Mouse (Mus musculus): ENCODE data around the gene Togaram1.

The Togaram1 gene

DNA sequence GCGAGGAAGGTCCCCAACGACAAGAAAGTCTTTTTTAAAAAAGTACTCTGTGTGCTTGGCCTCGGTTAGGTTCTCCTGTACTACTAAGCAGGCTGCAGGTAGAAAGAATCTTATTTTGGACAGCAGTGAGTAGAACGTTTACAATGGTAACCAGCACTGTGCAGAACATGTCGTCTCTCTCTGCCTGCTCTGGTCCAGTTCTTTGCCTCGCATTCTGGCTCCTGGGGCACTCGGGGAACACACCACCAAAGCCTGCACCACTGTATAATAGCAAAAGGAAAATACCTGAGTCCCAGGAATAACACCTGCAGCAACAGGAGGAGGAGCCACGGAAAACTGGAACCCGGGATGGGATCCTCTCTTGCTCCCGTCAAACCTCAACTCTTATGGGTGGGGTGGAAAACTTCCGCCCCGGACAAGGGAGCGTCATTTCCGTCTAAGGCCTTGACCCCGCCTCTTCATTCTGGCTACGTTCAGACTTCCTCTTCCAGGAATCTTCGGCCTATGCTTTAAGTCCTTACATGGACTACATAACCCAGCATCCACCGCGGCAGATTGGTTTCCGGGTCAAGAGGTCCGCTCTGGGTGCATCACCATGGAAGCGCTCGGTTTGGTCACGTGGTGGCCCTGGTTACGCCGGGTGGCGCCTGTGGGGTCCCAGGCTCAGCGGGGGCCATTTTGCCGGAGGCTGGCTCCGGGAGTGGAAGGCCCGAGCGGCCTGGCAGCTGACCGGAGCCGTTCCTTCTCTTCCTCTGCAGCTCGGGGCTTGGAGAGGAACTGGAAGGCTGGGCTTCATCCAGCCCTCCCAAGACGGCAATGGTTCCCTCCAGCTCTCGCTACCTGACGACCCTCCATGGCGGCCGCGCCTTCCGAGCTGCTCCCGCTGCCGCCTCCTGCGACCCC, at the start of gene Togaram1, which contains the start of gene Klhl28:
Gene Togaram1, plus strand, starts transcription at position 681 of the 903 bp plus-strand sequence.
Gene Klhl28, minus strand, starts transcription at position 411 of the 903 bp plus-strand sequence.
- DNase-seq (ENCODE audit: inconsistent age in 2 of 2, low spot score in 1 of 2) = peak; percentile 99

- no peak for DNase-seq (ENCODE audit: inconsistent age in 2 of 2, low spot score in 1 of 2)
Measured at GRCm38 (mm10) chr12:64916735-64917134, 48.9 kb upstream of the Togaram1 start.

- peak; percentile 96 to 97 for DNase-seq (ENCODE audit: inconsistent age in 2 of 2, low spot score in 1 of 2)
Measured at GRCm38 (mm10) chr12:64917578-64918471, 47.8 kb upstream of the Togaram1 start, which contains the start of gene Gm527. TSS of gene Gm527 (plus strand) at chr12:64917906.

- peak in 1 of 2 experiments; percentile 57 for DNase-seq (ENCODE audit: inconsistent age in 2 of 2, low spot score in 1 of 2)
Measured at GRCm38 (mm10) chr12:64937493-64937892, 28.1 kb upstream of the Togaram1 start.

DNA sequence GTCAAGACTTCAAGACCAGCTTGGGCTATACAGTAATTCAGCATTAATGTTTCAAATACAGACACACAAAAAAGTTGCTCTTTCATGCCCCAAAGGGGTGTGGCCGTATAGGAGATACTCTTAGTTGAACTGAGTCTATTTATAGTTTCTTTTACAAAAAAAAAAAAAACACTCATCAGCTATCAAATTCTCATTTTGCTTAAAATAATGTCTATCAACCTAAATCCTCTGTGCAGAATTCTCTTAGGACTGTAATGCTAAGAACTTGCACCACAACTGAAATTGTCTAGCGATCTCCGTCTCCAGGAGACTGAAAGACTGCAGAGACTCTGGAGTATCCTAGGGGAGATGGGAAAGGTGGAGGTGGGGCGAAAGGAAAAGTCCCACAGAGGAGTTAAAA, 1.0 kb upstream of the Togaram1 start:
- peak in 1 of 2 experiments; percentile 10 for DNase-seq (ENCODE audit: inconsistent age in 2 of 2, low spot score in 1 of 2)

GRCm38 (mm10) chr12:64966101-64966631, 562 bp downstream of the Togaram1 start:
- DNase-seq (ENCODE audit: inconsistent age in 2 of 2, low spot score in 1 of 2) = peak; percentile 63 to 85

DNA sequence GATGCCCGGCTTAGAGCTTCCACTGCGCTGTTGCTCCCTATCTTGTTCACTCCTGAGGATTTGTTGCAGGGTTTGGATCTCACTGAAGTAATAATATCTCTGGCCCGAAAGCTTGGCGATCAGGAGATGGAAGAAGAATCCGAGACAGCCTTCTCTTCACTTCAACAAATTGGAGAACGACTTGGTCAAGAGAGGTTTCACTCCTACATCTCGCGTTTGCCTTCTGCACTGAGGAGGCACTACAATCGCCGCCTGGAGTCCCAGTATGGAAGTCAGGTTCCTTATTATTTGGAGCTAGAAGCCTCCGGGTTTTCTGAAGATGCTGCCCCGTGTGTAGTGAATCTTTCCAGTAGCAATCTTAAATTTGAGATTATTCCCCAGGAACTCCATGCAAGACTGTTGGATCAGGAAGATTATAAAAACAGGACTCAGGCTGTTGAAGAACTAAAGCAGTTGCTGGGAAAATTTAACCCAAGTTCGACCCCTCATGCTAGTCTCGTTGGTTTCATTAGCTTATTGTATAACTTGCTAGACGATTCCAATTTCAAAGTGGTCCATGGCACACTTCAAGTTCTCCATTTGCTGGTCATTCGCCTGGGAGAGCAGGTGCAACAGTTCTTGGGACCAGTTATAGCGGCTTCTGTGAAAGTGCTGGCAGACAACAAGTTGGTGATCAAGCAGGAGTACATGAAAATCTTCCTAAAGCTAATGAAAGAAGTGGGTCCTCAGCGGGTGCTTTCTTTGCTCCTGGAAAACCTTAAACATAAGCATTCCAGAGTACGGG, 1.2 kb downstream of the Togaram1 start:
- peak in 1 of 2 experiments; percentile 20 for DNase-seq (ENCODE audit: inconsistent age in 2 of 2, low spot score in 1 of 2)

DNA sequence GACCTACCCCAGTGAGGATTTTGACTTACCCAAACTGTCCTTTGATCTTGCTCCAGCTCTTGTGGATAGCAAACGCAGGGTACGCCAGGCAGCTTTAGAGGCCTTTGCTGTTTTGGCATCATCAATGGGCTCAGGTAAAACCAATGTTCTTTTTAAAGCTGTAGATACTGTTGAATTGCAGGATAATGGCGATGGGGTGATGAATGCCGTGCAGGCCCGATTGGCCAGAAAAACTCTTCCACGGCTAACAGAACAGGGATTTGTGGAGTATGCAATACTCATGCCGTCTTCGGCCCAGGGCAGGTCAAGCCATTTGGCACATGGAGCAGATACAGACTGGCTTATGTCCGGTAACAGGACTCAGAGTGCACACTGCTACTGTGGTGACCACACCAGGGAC, 1.9 kb downstream of the Togaram1 start:
- peak; percentile 25 to 74 for DNase-seq (ENCODE audit: inconsistent age in 2 of 2, low spot score in 1 of 2)

- DNase-seq (ENCODE audit: inconsistent age in 2 of 2, low spot score in 1 of 2) = no peak
Measured at GRCm38 (mm10) chr12:64968067-64968466, 2.5 kb downstream of the Togaram1 start.

GRCm38 (mm10) chr12:64971399-64971798, 5.8 kb downstream of the Togaram1 start:
- no peak for DNase-seq (ENCODE audit: inconsistent age in 2 of 2, low spot score in 1 of 2)

DNA sequence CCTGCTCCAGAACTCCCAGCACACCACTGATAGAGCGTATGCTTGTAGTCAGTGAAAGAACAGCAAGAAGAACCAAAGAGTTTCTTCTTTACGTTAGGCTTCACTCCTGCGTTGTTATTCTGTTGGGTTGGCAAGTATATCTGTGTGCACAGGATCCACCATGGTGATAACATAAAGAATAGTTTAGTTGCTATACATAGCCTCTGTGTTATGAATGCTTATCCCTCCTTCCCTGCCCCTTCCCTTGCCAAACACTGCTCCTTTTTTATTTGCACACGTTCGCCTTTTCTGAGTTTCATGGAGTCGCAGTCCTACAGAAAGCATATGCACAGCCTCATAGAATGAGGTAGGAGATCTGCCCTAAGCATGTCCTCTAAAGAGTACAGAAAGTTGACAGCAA, 6.5 kb downstream of the Togaram1 start:
- DNase-seq (ENCODE audit: inconsistent age in 2 of 2, low spot score in 1 of 2) = no peak

DNA sequence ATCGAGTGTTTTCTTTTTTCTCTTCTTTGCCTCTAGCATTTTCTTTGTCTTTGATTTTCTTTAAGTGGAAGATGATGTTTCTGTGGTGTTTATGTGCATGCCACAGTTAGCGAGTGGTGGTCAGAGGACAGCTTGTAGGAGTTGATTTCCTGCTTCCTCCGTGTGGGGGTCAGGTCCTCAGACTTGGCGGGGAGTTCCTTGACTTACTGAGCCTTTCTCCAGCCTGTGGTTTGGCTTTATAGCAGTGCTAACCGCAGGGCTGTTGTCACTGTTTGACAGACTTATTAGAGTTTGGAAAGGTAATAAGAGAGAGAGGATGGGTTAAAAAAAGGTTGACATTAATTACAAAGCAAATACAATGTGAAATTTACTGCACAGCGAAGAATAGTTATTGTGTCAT, 10.0 kb downstream of the Togaram1 start:
- DNase-seq (ENCODE audit: inconsistent age in 2 of 2, low spot score in 1 of 2) = no peak

GRCm38 (mm10) chr12:64976191-64976590, 10.6 kb downstream of the Togaram1 start:
- peak in 1 of 2 experiments; percentile 41 for DNase-seq (ENCODE audit: inconsistent age in 2 of 2, low spot score in 1 of 2)

DNA sequence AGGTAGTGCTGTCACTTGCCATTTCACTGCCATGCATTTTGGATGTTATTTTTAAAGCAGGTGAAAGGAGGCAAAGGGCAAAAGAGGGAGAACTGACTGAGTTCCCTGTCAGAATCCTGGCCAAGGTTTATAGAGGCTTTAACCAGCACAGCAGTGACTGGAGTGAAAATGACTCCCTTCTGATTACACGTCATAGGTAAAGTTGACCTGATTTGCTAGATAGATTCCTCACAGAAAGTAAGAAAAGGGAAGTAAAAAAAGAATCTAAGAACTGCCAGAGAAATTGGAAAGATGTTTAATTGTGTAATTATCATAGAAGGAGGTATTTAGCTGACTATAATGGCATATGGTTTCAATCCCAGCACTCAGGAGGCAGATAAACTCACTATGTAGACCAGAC, 11.9 kb downstream of the Togaram1 start:
- no peak for DNase-seq (ENCODE audit: inconsistent age in 2 of 2, low spot score in 1 of 2)

- DNase-seq (ENCODE audit: inconsistent age in 2 of 2, low spot score in 1 of 2) = no peak
Measured at GRCm38 (mm10) chr12:65007725-65008124, 42.1 kb downstream of the Togaram1 start.

DNA sequence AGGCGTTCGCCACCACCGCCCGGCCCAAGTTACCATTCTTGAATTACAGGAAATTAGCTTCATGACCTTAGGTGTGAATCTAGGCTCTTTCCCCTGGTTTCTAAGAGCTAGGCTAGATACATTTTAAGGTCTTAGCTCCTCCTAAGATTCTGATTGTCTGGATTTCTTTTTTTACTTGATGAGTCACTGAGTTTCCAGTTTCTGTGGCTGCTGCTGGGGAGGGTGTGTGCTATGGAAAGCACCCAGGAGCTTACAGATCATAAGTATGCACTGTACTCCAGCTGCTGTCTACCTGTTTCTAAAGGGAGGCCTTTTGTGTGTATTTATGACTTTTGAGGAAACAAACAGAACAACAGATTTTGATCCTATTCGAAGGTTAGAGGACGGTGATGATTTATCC, 57.2 kb downstream of the Togaram1 start:
- DNase-seq (ENCODE audit: inconsistent age in 2 of 2, low spot score in 1 of 2) = no peak

GRCm38 (mm10) chr12:65035839-65036189, 70.2 kb downstream of the Togaram1 start:
- DNase-seq (ENCODE audit: inconsistent age in 2 of 2, low spot score in 1 of 2) = no peak

DNA sequence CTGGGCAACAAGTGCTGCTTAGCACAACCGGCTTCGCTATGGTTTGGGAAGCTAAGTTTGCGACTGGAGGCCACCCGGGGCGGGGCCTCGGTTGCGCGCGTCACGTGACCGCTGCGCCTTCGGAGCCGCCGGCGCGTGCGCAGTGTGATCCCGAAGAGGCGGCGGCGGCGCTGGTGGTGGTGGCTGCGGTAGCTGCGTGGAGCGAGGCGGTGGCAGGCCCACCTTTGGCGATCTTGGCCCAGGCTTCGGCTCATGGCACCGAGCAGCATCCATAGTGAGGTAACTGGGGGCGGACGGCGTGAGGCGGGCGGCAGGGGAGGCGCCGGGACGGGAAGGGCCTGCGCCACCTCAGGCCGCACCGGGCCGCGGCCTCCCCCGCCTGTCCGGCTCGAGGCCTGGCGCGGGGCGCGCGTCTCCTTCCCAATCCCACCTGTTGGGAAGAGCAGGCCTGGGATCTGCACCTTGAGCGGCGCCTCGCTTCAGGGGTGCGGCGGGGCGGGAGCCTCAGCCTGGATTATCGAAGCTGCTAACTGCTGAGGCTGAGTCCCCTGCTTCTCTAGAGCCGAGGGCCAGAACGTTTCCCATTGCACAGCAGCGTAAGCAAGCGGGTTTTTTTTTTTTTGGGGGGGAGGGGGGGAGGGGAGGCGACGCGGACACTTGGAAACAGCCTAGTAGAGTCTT, 70.7 kb downstream of the Togaram1 start, which contains the start of gene Prpf39:
Gene Prpf39, plus strand, starts transcription at position 144 of the 681 bp plus-strand sequence.
- DNase-seq (ENCODE audit: inconsistent age in 2 of 2, low spot score in 1 of 2) = peak; percentile 93 to 97

GRCm38 (mm10) chr12:65036892-65037545, 71.4 kb downstream of the Togaram1 start:
- peak in 1 of 2 experiments; percentile 44 for DNase-seq (ENCODE audit: inconsistent age in 2 of 2, low spot score in 1 of 2)

Data from adrenal gland, adult (tissue).